Mouse (Mus musculus): Measurements from ENCODE around the gene Atat1. TPM values are rescaled to one million over a fixed set of nuclear protein-coding genes. Genes with fewer than 3 reads are reported as not detected.
"Not testable (repeated sequence)": the region's sequence is repeated elsewhere in the genome, so short reads cannot be mapped to it uniquely, and the experiment has no call there.

Gene Atat1
- 104 and 131 TPM in 2 replicates for polyA plus RNA-seq (2016; fragmentation: Nextera tagmentation; extraction: Ambion mirVana)

DNA sequence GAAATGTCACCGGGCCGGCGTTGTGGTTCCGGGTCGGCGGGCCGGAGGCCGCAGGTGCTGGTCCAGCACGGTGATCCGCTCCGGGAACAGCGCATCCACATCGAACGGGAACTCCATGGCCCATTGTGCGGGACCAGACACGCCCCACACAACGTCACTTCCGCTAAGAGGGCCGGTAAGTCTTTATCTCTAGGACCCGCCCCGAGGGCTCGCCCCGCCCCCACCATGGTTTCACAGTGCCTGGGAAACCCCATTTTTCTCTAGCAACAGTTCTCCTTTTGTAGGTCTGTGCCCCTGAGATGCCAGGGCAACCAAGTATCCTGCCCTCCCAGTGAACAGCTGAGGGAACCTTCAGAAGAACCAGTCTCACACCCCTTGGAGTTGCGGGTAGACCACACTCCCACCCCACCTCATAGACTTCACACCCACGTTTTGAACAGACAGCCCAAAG lies at the start of gene Atat1:
Gene Atat1, minus strand, starts transcription at position 157 of the 451 bp plus-strand sequence.
- peak; percentile 98 for DNase-seq (ENCODE audit: low spot score)
- Histone ChIP-seq H3K36me3 (peaks cover 79% of the 10 kb centered on the region), H3K4me3 (peak within 1 kb of the TSS; percentile 81), H3K4me1 (peaks cover 16% of the 10 kb centered on the region), H3K27me3 (ENCODE audit: low read depth, poor library complexity, severe bottlenecking) (no peaks in the 10 kb centered on the region), H3K27ac (peak within 1 kb of the TSS; percentile 91), H3K9me3 (replicated peaks) (no peaks in the 10 kb centered on the region)
- WGBS: 5% methylated on average over 25 of the region's 25 CpGs

DNA sequence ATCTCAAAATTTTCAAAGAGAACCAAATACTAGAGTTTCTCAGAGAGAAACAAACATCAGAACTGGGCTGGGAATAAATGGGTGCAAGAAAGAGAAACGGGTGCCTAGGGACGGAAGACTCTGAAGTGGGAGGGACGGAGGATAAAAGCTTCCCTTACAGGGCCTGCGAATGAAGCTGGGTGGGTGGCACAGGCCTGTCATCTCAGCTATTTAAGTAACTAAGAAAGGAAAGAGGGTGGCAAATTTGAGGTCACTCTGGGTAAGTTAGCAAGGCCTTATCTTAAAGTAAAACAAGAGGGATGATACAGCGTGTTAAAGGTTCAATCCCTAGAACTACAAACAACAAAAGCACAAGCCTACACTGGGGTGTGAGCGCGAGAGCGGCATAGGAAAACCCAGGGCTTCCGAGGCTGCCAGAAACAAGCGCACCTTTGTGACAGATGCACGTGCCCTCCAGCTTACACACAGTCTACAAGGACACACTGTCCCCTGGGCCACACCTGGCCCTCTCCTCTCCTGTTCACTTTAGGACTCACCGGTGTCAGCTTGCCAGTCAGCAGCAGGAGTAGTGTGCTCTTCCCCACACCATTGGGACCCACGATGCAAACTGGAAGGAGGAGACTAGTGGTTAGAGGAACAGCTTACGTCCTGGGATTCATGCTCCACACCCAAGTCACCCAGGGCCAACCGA lies 48.8 kb upstream of the Atat1 start:
- H3K27ac ChIP-seq: no peak overlapping the region
- H3K4me3 ChIP-seq: no peak overlapping the region
- no peaks in the 10 kb centered on the region for H3K27me3 ChIP-seq (ENCODE audit: low read depth, poor library complexity, severe bottlenecking)
- H3K36me3 ChIP-seq: peaks cover 86% of the 10 kb centered on the region
- no peak for DNase-seq (ENCODE audit: low spot score)
- no peaks in the 10 kb centered on the region for H3K9me3 ChIP-seq (replicated peaks)
- 95% methylated on average over 15 of the region's 15 CpGs for whole genome bisulfite sequencing
- H3K4me1 ChIP-seq: no peaks in the 10 kb centered on the region

DNA sequence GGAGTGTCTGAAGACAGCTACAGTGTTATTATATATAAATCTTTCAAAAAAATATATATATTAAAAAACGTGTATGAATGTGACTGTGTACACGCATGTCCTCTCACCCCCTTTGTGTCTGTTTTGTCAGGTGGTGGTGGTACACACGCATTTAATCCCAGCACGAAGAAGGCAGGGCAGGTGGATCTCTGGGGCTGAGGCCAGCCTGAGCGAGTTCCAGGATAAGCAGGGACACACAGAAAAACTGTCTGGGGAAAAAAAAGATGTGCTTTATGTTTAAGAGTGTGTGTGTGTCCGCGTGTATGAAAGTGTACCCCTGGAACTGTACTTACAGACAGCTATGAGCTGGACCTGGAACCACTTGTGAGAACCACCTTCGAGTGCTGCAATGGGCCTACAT lies 44.8 kb upstream of the Atat1 start:
- Histone ChIP-seq H3K4me1 (no peaks in the 10 kb centered on the region), H3K27me3 (ENCODE audit: low read depth, poor library complexity, severe bottlenecking) (no peaks in the 10 kb centered on the region), H3K4me3 (no peak overlapping the region), H3K27ac (no peak overlapping the region), H3K36me3 (peaks cover 46% of the 10 kb centered on the region), H3K9me3 (replicated peaks) (no peaks in the 10 kb centered on the region)
- 79% methylated on average over 8 of the region's 8 CpGs for WGBS
- DNase-seq (ENCODE audit: low spot score): no peak

DNA sequence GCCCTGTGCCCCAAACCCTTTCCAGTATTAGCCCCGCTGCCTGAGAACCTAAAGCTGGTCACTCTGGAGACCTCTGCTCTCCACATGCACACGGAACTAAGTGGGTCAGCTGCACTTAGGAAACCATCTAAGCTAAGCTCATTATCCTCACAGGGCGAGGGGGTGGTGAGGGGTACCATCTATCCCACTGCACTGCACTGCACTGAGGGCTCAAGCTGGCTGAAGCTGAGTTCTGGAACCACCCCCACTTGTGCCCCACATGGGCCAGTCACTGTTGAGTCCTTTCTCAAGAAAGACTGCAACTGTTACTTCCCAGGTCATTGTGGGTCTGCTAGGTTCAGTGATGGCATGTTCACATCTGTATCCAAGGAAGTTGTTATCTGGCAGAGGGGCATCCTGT lies 42.7 kb upstream of the Atat1 start:
- not testable (repeated sequence) for H3K27me3 ChIP-seq (ENCODE audit: low read depth, poor library complexity, severe bottlenecking); H3K27ac ChIP-seq; DNase-seq (ENCODE audit: low spot score)

DNA sequence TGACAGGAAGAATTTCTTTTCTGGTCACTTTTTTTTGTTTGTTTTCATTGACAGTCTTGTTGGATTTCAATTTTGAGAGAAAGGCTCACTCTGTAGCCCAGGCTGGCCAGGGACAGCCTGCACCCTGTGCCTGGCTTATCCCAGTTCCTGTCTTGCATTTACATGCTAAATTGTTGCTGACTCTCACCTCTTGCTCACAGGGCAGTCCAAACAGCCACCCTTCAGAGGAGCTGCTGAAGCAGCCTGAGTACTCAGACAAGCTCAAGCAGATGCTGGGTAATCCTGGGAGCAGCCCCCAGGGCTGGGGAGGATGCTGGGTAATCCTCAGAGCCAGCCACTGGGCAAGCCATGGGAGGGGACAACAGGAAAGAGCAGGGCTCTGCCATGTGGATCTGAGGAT lies 41.1 kb upstream of the Atat1 start:
- H3K4me3 ChIP-seq; DNase-seq (ENCODE audit: low spot score); H3K36me3 ChIP-seq; H3K27ac ChIP-seq; H3K27me3 ChIP-seq (ENCODE audit: low read depth, poor library complexity, severe bottlenecking); H3K9me3 ChIP-seq (replicated peaks); H3K4me1 ChIP-seq: not testable (repeated sequence)

More for the DNA sequence above, 42.7 kb upstream of the Atat1 start:
- H3K4me3 ChIP-seq; H3K4me1 ChIP-seq; H3K9me3 ChIP-seq (replicated peaks): not testable (repeated sequence)
- H3K36me3 ChIP-seq: peaks cover 25% of the 10 kb centered on the region
- 82% methylated on average over 3 of the region's 3 CpGs for WGBS

DNA sequence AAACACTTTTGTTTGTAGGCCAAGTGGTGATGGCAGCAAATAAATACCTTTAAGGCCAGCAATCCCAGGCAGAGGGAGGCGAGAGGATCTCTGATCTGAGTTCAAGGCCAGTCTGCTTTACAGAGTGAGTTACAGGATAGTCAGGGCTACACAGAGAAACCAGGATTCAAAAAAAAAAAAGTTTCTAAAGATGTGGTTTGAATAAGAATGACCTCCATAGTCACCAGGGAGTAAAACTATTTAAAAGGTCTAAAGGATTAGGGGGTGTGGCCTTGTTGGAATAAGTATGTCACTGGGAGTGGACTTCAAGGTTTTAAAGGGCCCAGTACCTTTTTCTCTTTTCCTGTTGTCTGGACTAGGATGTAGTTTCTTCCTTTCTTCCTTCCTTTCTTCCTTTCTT lies 30.1 kb upstream of the Atat1 start:
- Histone ChIP-seq H3K27me3 (ENCODE audit: low read depth, poor library complexity, severe bottlenecking) (no peaks in the 10 kb centered on the region), H3K4me1 (no peaks in the 10 kb centered on the region), H3K27ac (no peak overlapping the region), H3K4me3 (no peak overlapping the region), H3K9me3 (replicated peaks) (no peaks in the 10 kb centered on the region), H3K36me3 (no peaks in the 10 kb centered on the region)
- WGBS: 74% methylated on average over 1 of the region's 1 CpGs
- no peak for DNase-seq (ENCODE audit: low spot score)

DNA sequence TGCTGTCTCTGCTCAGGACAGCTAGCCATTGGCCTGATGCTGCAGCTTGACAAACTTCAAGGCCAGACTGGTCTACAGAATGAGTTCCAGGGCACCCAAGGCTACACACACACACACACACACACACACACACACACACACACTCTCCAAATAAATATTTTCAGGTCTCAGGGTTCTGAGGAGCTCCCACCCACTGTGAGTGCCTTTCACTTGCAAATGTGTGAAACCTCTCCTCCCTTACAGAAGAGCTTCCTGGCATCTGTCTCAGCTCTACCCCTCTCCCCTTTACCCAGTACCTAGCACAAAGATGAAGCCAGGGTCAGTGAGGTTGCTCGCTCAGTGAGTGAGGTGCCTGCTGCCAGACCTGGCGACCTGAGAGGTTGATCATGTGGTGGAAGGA lies 29.2 kb upstream of the Atat1 start:
- 59% methylated on average over 2 of the region's 2 CpGs for WGBS
- no peak for DNase-seq (ENCODE audit: low spot score)
- H3K9me3 ChIP-seq (replicated peaks): no peaks in the 10 kb centered on the region
- no peaks in the 10 kb centered on the region for H3K27me3 ChIP-seq (ENCODE audit: low read depth, poor library complexity, severe bottlenecking)
- H3K4me3 ChIP-seq: no peak overlapping the region
- H3K27ac ChIP-seq: no peak overlapping the region
- no peaks in the 10 kb centered on the region for H3K4me1 ChIP-seq
- no peaks in the 10 kb centered on the region for H3K36me3 ChIP-seq

DNA sequence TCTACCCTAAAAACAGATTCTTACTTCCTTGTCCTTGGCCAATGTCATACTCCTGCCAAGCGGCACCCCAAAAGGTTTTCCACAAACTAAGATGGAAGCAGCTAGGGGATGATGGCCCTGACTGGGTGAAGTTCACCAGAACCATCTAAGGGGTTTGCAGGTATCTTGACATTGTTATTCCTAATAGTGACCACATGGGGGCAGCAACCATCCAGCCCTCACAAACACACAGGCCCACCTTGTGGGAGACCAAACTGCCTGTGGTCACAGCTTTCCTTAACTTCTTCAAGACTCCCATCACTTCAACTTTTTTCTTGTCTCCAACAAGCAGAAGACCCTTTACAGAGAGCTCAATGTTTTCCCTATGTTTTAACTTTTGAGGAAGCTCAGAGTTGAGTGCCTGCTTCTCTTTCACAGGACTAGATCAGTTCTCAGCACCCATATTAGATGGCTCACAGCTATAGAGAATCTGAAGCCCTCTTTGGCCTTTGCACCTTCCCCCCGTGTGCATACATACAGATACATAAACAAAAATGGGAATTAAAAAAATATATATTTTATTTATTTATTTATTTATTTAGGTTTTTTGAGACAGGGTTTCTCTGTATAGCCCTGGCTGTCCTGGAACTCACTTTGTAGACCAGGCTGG lies 27.9 kb upstream of the Atat1 start:
- Histone ChIP-seq H3K36me3 (no peaks in the 10 kb centered on the region), H3K27me3 (ENCODE audit: low read depth, poor library complexity, severe bottlenecking) (no peaks in the 10 kb centered on the region), H3K9me3 (replicated peaks) (no peaks in the 10 kb centered on the region), H3K4me1 (no peaks in the 10 kb centered on the region), H3K4me3 (no peak overlapping the region), H3K27ac (no peak overlapping the region)
- WGBS: 49% methylated on average over 2 of the region's 2 CpGs
- peak; percentile 53 for DNase-seq (ENCODE audit: low spot score)

DNA sequence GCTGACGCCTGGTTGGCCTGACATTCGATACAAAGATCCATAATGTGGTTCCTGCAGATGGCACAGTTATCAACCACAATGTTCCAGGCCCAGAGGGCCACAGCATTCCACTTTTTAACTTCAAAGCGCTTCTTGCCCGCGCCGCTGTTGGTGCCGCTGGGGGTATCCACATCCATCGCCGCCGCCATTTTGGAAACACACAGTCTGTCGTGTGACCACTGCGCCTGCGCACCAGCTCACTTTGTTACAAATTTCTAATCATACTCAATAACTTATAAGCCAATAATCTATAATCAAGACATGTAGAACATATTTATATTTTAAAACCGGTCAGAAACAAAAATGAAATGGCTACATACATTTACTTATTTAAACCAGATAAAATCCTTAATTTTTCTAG lies 25.9 kb upstream of the Atat1 start:
- H3K27ac ChIP-seq; H3K27me3 ChIP-seq (ENCODE audit: low read depth, poor library complexity, severe bottlenecking); H3K4me3 ChIP-seq; DNase-seq (ENCODE audit: low spot score); H3K9me3 ChIP-seq (replicated peaks); H3K4me1 ChIP-seq: not testable (repeated sequence)
- H3K36me3 ChIP-seq: peaks cover 17% of the 10 kb centered on the region
- WGBS: 88% methylated on average over 14 of the region's 14 CpGs

DNA sequence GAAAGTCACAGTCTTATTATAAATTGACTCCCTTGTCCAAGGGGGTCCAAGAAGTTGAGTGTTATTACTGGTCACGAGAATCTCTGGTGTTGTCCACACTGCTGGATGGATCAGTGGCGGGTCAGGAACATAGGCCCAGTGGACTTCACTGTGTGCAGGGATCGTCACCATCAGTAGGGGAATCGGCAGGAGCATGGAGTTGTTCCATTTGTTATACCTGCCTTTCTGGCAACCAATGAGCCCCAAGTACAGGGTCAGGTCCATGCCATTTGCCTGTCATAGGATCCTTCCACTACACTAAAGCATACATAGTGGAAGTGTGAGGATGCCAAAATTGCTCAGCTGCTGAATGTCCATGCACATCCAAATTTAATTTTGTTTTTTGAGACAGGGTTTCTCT lies 22.7 kb upstream of the Atat1 start:
- no peaks in the 10 kb centered on the region for H3K27me3 ChIP-seq (ENCODE audit: low read depth, poor library complexity, severe bottlenecking)
- no peaks in the 10 kb centered on the region for H3K4me1 ChIP-seq
- H3K27ac ChIP-seq: no peak overlapping the region
- no peak overlapping the region for H3K4me3 ChIP-seq
- 89% methylated on average over 4 of the region's 4 CpGs for WGBS
- no peak for DNase-seq (ENCODE audit: low spot score)
- peaks cover 48% of the 10 kb centered on the region for H3K36me3 ChIP-seq
- no peaks in the 10 kb centered on the region for H3K9me3 ChIP-seq (replicated peaks)

DNA sequence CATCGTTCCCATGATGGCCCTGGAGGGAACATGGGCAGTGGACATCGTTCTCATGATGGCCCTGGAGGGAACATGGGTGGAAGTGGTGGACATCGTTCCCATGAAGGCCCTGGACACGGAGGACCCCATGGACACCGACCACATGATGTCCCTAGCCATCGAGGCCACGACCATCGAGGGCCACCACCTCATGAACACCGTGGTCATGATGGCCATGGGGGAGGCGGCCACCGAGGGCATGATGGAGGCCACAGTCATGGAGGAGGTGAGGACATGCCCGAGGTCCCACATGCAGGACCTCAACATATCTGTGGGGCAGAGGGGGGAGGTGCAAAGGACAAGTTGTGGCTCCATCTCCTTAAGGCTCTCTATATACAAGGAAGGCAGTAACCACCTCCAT lies 20.8 kb upstream of the Atat1 start:
- no peak overlapping the region for H3K27ac ChIP-seq
- 96% methylated on average over 12 of the region's 12 CpGs for WGBS
- H3K9me3 ChIP-seq (replicated peaks): no peaks in the 10 kb centered on the region
- peaks cover 67% of the 10 kb centered on the region for H3K36me3 ChIP-seq
- H3K27me3 ChIP-seq (ENCODE audit: low read depth, poor library complexity, severe bottlenecking): no peaks in the 10 kb centered on the region
- no peak overlapping the region for H3K4me3 ChIP-seq
- no peak for DNase-seq (ENCODE audit: low spot score)
- H3K4me1 ChIP-seq: no peaks in the 10 kb centered on the region

DNA sequence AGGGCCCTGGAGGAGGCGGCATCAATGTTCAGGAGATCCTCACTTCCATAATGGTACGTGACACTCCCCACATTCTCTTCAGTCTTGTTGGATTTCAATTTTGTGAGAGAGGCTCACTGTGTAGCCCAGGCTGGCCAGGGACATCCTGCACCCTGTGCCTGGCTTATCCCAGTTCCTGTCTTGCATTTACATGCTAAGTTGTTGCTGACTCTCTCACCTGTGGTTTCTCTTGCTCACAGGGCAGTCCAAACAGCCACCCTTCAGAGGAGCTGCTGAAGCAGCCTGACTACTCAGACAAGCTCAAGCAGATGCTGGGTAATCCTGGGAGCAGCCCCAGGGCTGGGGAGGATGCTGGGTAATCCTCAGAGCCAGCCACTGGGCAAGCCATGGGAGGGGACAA lies 19.7 kb upstream of the Atat1 start:
- WGBS: 100% methylated on average over 2 of the region's 2 CpGs
- Histone ChIP-seq H3K27ac (no peak overlapping the region), H3K4me3 (no peak overlapping the region), H3K9me3 (replicated peaks) (no peaks in the 10 kb centered on the region), H3K4me1 (no peaks in the 10 kb centered on the region), H3K27me3 (ENCODE audit: low read depth, poor library complexity, severe bottlenecking) (no peaks in the 10 kb centered on the region), H3K36me3 (peaks cover 78% of the 10 kb centered on the region)
- DNase-seq (ENCODE audit: low spot score): no peak

DNA sequence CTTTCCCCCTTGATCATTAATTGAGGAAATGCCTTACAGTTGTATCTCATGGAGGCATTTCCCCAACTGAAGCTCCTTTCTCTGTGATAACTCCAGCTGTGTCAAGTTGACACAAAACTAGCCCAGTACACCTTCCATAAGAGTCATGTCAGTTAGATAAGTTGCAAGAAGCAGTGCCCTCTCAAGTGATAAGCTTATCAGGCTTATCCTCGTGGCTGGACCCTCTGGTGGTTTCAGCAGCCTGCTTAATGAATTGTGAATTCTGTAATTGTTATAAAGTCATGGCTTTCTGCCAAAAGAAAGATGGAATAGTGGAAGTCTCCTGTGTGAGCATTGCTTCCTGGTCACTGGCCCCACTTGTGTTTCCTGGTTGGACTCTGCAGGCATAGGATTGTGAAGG lies 17.6 kb upstream of the Atat1 start:
- H3K27ac ChIP-seq: no peak overlapping the region
- no peaks in the 10 kb centered on the region for H3K4me1 ChIP-seq
- peaks cover 96% of the 10 kb centered on the region for H3K36me3 ChIP-seq
- no peaks in the 10 kb centered on the region for H3K27me3 ChIP-seq (ENCODE audit: low read depth, poor library complexity, severe bottlenecking)
- no peak for DNase-seq (ENCODE audit: low spot score)
- H3K9me3 ChIP-seq (replicated peaks): no peaks in the 10 kb centered on the region
- no peak overlapping the region for H3K4me3 ChIP-seq
- 84% methylated on average over 1 of the region's 1 CpGs for WGBS
